In genomic region chrX:133693037-133693760, GRCm38 (mm10) we compare ENCODE assay signal across 15 mouse cellular contexts. TPM values are rescaled to one million over a fixed set of nuclear protein-coding genes. Genes with fewer than 3 reads are reported as not detected.
A peak's percentile ranks its signal among the peaks of the same experiment; 100 is the strongest.
DNase-seq lines count a peak whose midpoint lies in the region; ATAC-seq and TF ChIP-seq lines count a peak whose summit lies in the region.
"Had no signal": no experiment of that assay in that cellular context is flagged by ENCODE, and none has a peak within 500 bp of the region (broad histone marks: within the 10 kb centered on the region; RNA-seq: fewer than 3 reads in every experiment).

No protein-coding gene starts in this region.

- peaks cover 15% of the 10 kb centered on the region; the same call in 1 of the 2 replicates for H3K27me3 ChIP-seq in heart, embryonic 12.5 days (replicated peaks)
- H3K27me3 ChIP-seq in heart, postnatal 0 days (ENCODE audit: control insufficient read depth, insufficient read depth, low read length) = 0 out of 2 replicates have a peak, but pooled peaks cover 4% of the 10 kb centered on the region
- H3K27me3 ChIP-seq: forebrain, embryonic 15.5 days; hindbrain, embryonic 12.5 days had no signal

- H3K4me2 ChIP-seq in heart, embryonic 12.5 days = no peak overlapping the region
- no peak overlapping the region for H3K4me2 ChIP-seq in heart, postnatal 0 days (ENCODE audit: low read depth, low read length)
- H3K4me2 ChIP-seq: forebrain, embryonic 15.5 days; hindbrain, embryonic 12.5 days; limb, embryonic 15.5 days had no signal

- no peaks in the 10 kb centered on the region for H3K4me1 ChIP-seq in heart, embryonic 12.5 days (replicated peaks)
- H3K4me1 ChIP-seq in heart, postnatal 0 days (ENCODE audit: control insufficient read depth, insufficient read depth) = no peaks in the 10 kb centered on the region
- H3K4me1 ChIP-seq: hindbrain, embryonic 12.5 days; limb, embryonic 15.5 days had no signal

- H3K4me3 ChIP-seq in heart, embryonic 12.5 days = no peak overlapping the region
- H3K4me3 ChIP-seq in heart, postnatal 0 days (ENCODE audit: low read depth, low read length) = no peak overlapping the region
- H3K4me3 ChIP-seq: forebrain, embryonic 15.5 days; hindbrain, embryonic 12.5 days; layer of hippocampus, adult 2 months; limb, embryonic 15.5 days had no signal

- no peak for TF ChIP-seq EP300 in heart, postnatal 0 days (IDR thresholded peaks at IDR 0.05; ENCODE audit: low read depth)

- peak; percentile 66 for DNase-seq in heart, adult 8-10 months (ENCODE audit: low spot score)
- peak; percentile 60 for DNase-seq in 3T3-L1 (ENCODE audit: low read depth, low spot score)
- DNase-seq in 416B (ENCODE audit: low read depth) = peak; percentile 3
- DNase-seq in heart, postnatal 0 days (ENCODE audit: low spot score) = no peak
- no peak for DNase-seq in frontal cortex, postnatal 10 days (ENCODE audit: low spot score in 2 of 2)
- DNase-seq in right cerebral cortex, postnatal 36 days (ENCODE audit: low spot score in 2 of 2) = no peak
- DNase-seq: cerebellum, adult 18-20 months; kidney, adult 8-10 months; thymus, adult 18-20 months had no signal

- H3K9me3 ChIP-seq in heart, embryonic 12.5 days (replicated peaks) = no peaks in the 10 kb centered on the region
- no peaks in the 10 kb centered on the region for H3K9me3 ChIP-seq in heart, postnatal 0 days (replicated peaks; ENCODE audit: control insufficient read depth, low read length)
- H3K9me3 ChIP-seq: forebrain, embryonic 15.5 days; hindbrain, embryonic 12.5 days; limb, embryonic 15.5 days had no signal

- H3K9ac ChIP-seq in heart, embryonic 12.5 days = no peak overlapping the region
- H3K9ac ChIP-seq in heart, postnatal 0 days (replicated peaks; ENCODE audit: low read depth, low read length) = no peak overlapping the region
- H3K9ac ChIP-seq: forebrain, embryonic 15.5 days; hindbrain, embryonic 12.5 days; limb, embryonic 15.5 days had no signal

- 47% methylated on average over 5 of the region's 5 CpGs for WGBS in heart, embryonic 12.5 days
- WGBS in heart, postnatal 0 days = 39% methylated on average over 5 of the region's 5 CpGs

- no peaks in the 10 kb centered on the region for H3K36me3 ChIP-seq in heart, embryonic 12.5 days
- no peaks in the 10 kb centered on the region for H3K36me3 ChIP-seq in heart, postnatal 0 days (replicated peaks; ENCODE audit: control insufficient read depth, insufficient read depth, low read length)
- H3K36me3 ChIP-seq: forebrain, embryonic 15.5 days; hindbrain, embryonic 12.5 days; limb, embryonic 15.5 days had no signal

- no peak for ATAC-seq in heart, embryonic 12.5 days (ENCODE audit: insufficient number of reproducible peaks, low FRiP score)
- ATAC-seq in heart, postnatal 0 days (ENCODE audit: insufficient read depth, low read depth) = no peak
- ATAC-seq: forebrain, embryonic 15.5 days had no signal

- H3K27ac ChIP-seq in heart, embryonic 12.5 days (ENCODE audit: poor library complexity, severe bottlenecking) = no peak overlapping the region
- H3K27ac ChIP-seq in heart, postnatal 0 days (ENCODE audit: low read depth) = peak overlapping the region; percentile 46; the same call in 1 of the 2 replicates
- H3K27ac ChIP-seq: forebrain, embryonic 15.5 days; hindbrain, embryonic 12.5 days; layer of hippocampus, adult 2 months; limb, embryonic 15.5 days had no signal

- no peak for TF ChIP-seq CTCF in heart, postnatal 0 days (IDR thresholded peaks at IDR 0.05; ENCODE audit: low read depth)

RNA-seq across cellular contexts. Expression of gene Pcdh19, which starts 4.4 kb away (rescaled TPM):
- total RNA-seq in heart, adult 8-10 months (2022) = 10 to 100 TPM in 3 of 4 experiments, 1 to 10 TPM in 1; 8.4 to 13.0 (median 10.4) TPM
- 0.17 and 0.20 TPM in 2 replicates for polyA plus RNA-seq in heart, embryonic 12.5 days (2016; fragmentation: Nextera tagmentation; extraction: Ambion mirVana)
- total RNA-seq in heart, postnatal 0 days (2014; rRNA removed; ENCODE audit: low replicate concordance) = 4.3 and 4.7 TPM in 2 replicates
- polyA plus RNA-seq in heart, postnatal 0 days (2015; fragmentation: Nextera tagmentation; extraction: Ambion mirVana) = 1.2 and 1.4 TPM in 2 replicates
- total RNA-seq: neutrophil, adult 5-6 weeks had no signal

Comparison
In these comparisons a context has a peak if more than half of its experiments do, and no peak if none do; other contexts are left out.
1. DNase-seq: peak in heart, adult 8-10 months (single experiment), 3T3-L1 (single experiment) and 416B (single experiment); none in heart, postnatal 0 days (single experiment), frontal cortex, postnatal 10 days (0 of 2) and right cerebral cortex, postnatal 36 days (0 of 2).